Mouse (Mus musculus): Measurements from ENCODE around the gene Xrra1.

GRCm38 (mm10) chr7:99824649-99825483, 34.0 kb upstream of the Xrra1 start:
- TF ChIP-seq CTCF (IDR thresholded peaks at IDR 0.05; ENCODE audit: low read depth) (no peak), EP300 (IDR thresholded peaks at IDR 0.05; ENCODE audit: low read depth) (peak; percentile 77)

All from liver, embryonic 14.5 days (tissue).